Mouse (Mus musculus) CD4-positive naive resting alpha-beta T cell, adult 57 days (primary cell): ENCODE results near the gene Zfp36l1. TPM values are rescaled to one million over a fixed set of nuclear protein-coding genes. Genes with fewer than 3 reads are reported as not detected.

Source experiments
- total RNA-seq: library from RNA; stranded (reverse); gene quantifications from one replicate; pipeline ENCODE4 v1.2.4, GENCODE M21; 2023

Gene Zfp36l1
- total RNA-seq, result 437 TPM

DNA sequence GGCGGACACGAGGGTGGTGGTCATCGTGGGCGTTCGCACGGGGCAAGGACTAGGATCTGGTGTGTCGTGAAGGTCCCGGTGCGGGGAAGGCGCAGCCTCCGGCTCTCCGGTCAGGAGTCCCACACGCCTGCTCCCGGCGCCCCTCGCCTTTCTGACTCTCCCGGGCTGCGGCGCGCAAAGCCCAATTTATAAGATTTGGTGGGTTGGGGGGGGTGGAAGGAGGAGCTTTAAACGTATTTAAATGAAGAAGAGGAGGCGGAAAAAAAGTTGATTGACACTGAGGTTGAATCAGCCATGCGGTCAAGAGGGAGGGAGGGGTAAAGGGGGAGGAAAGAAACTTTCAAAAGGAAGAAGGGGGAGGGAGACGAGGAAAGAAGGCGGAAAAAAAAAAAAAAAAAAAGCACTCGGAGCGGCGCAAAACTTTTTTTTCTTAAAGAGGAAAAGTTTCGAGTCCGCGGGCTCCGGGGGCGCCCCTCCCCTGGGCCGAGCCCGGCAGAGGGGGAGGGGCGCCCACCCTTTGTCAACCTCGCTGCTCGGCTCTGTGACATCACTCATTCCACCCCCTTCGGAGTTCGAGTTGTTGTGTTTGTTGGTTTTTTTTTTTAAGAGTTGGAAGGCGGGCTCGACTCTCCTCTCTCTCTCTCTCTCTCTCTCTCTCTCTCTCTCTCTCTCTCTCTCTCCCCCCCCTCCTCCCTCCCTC lies at the start of gene Zfp36l1:
TSS of gene Zfp36l1 (minus strand) at position 162 of the 700 bp plus-strand sequence.

Other genes with a start within 250 kb of the Zfp36l1 start
- gene Actn1, start 147.4 kb upstream of the Zfp36l1 start, total RNA-seq, result 431 TPM